Mouse (Mus musculus) ES-E14 (cell line): ENCODE data around the gene Clcnkb. TPM values are rescaled to one million over a fixed set of nuclear protein-coding genes. Genes with fewer than 3 reads are reported as not detected.
A peak's percentile ranks its signal among the peaks of the same experiment; 100 is the strongest.

Experiments used
- DNase-seq: peaks from one replicate; pipeline ENCODE4 v3.0.0-alpha.2; 2013; ENCODE audit warnings: low read depth, low spot score
- H3K27ac ChIP-seq: 2 replicates; pipeline ENCODE4 v1.5.1; 2012; ENCODE audit warnings: low read depth, mild to moderate bottlenecking, low read length, moderate library complexity, mixed read lengths; ENCODE audit not compliant: poor library complexity, insufficient read depth, severe bottlenecking
- H3K36me3 ChIP-seq: 2 replicates; pipeline ENCODE4 v1.6.1; 2012; ENCODE audit warnings: mild to moderate bottlenecking, low read length, moderate library complexity, mixed read lengths; ENCODE audit not compliant: control insufficient read depth, poor library complexity, insufficient read depth, severe bottlenecking
- H3K4me1 ChIP-seq, 2 experiments: fragments of 150-350 bp in 1 of 2; sonication (generic) in 1 of 2; 2 replicates each; pipeline ENCODE4 v1.6.1; 2012; ENCODE audit warnings: low read length in 2 of 2, mild to moderate bottlenecking in 1 of 2, mixed read lengths in 1 of 2; ENCODE audit not compliant: control insufficient read depth in 2 of 2, insufficient read depth in 2 of 2, poor library complexity in 1 of 2
- H3K4me3 ChIP-seq, 2 experiments: fragments of 150-350 bp in 1 of 2; sonication (generic) in 1 of 2; 2 replicates each; pipeline ENCODE4 v1.5.1; 2012; ENCODE audit warnings: low read length in 2 of 2, low read depth in 1 of 2, mild to moderate bottlenecking in 1 of 2, mixed read lengths in 1 of 2; ENCODE audit not compliant: insufficient read depth in 1 of 2, poor library complexity in 1 of 2, severe bottlenecking in 1 of 2
- H3K9ac ChIP-seq: 2 replicates; pipeline ENCODE4 v1.6.1; 2012; ENCODE audit warnings: low read depth, mild to moderate bottlenecking, low read length, mixed read lengths; ENCODE audit not compliant: poor library complexity, insufficient read depth, severe bottlenecking
- H3K9me3 ChIP-seq: fragments of 150-350 bp; sonication (generic); 2 replicates; pipeline ENCODE4 v1.6.1; 2012; ENCODE audit warnings: low read depth, mild to moderate bottlenecking, low read length; ENCODE audit not compliant: control insufficient read depth, insufficient read depth
- CHD2 ChIP-seq: IDR thresholded peaks from 2 replicates; pipeline ENCODE4 v1.6.1; 2014; ENCODE audit warnings: mild to moderate bottlenecking, low read depth, low read length, inconsistent platforms
- HCFC1 ChIP-seq: IDR thresholded peaks from 2 replicates; pipeline ENCODE4 v1.6.1; 2012; ENCODE audit warnings: low read length, inconsistent platforms, borderline replicate concordance; ENCODE audit not compliant: insufficient read depth
- MAFK ChIP-seq: IDR thresholded peaks from 2 replicates; pipeline ENCODE4 v1.6.1; 2014; ENCODE audit warnings: mild to moderate bottlenecking, low read depth, low read length, inconsistent platforms; ENCODE audit not compliant: insufficient read depth
- ZC3H11A ChIP-seq: IDR thresholded peaks from 2 replicates; pipeline ENCODE4 v1.6.1; 2012; ENCODE audit warnings: low read depth, mild to moderate bottlenecking, inconsistent platforms, low read length, borderline replicate concordance
- ZNF384 ChIP-seq: IDR thresholded peaks from 2 replicates; pipeline ENCODE4 v1.6.1; 2012; ENCODE audit warnings: low read depth, low read length, inconsistent platforms
- in situ Hi-C, 2 experiments: fragments of 600-800 bp; cut with MboI; formaldehyde crosslinking; loops; one replicate each; pipeline ENCODE4 v1.15.1; 2025; ENCODE audit warnings: low sequenced_read_pairs in 2 of 2, inconsistent platforms in 1 of 2; ENCODE audit not compliant: unreplicated experiment in 2 of 2
- total RNA-seq: library from RNA; depleted of rRNA; stranded (reverse); fragments of 300-350 nt; gene quantifications from 2 replicates; pipeline ENCODE4 v1.2.3, GENCODE M21; 2012

Gene Clcnkb
- total RNA-seq, 1 experiment: 1.6 TPM

GRCm38 (mm10) chr4:141419398-141420191 is 3.8 kb upstream of the Clcnkb start:
- in situ Hi-C loops: no loop called here
- Histone ChIP-seq H3K4me1 (peaks cover 0 to 15% of the 10 kb centered on the region in 2 experiments; a peak in 2 of 4 replicates), H3K9ac (no peak overlapping the region), H3K36me3 (no peaks in the 10 kb centered on the region), H3K27ac (no peak overlapping the region), H3K4me3 (no peak overlapping the region), H3K9me3 (no peaks in the 10 kb centered on the region)
- TF ChIP-seq CHD2: no peak
- TF ChIP-seq ZC3H11A: no peak
- no peak for TF ChIP-seq HCFC1
- no peak for TF ChIP-seq ZNF384
- no peak for DNase-seq

- DNase-seq: no peak
- TF ChIP-seq ZC3H11A: no peak; the same call in 1 of the 2 replicates
- no peak for TF ChIP-seq CHD2
- TF ChIP-seq ZNF384: no peak
- no peak for TF ChIP-seq MAFK
- TF ChIP-seq HCFC1: no peak
- H3K36me3 ChIP-seq: no peaks in the 10 kb centered on the region
- H3K27ac ChIP-seq: no peak overlapping the region
- H3K9ac ChIP-seq: no peak overlapping the region
- H3K9me3 ChIP-seq: no peaks in the 10 kb centered on the region
- in situ Hi-C loops: no loop called here
- H3K4me3 ChIP-seq: 0 out of 4 replicates have a peak overlapping the region, but pooled peaks of 1 of the 2 experiments have one; percentile 34
- peaks cover 0 to 2% of the 10 kb centered on the region in 2 experiments; a peak in 1 of 4 replicates for H3K4me1 ChIP-seq
Measured at GRCm38 (mm10) chr4:141411430-141411992, 4.3 kb downstream of the Clcnkb start.

GRCm38 (mm10) chr4:141408577-141408976 is 7.2 kb downstream of the Clcnkb start:
- no peak for DNase-seq
- no peak overlapping the region for H3K9ac ChIP-seq
- H3K4me3 ChIP-seq: no peak overlapping the region
- H3K4me1 ChIP-seq: peaks cover 0 to 4% of the 10 kb centered on the region in 2 experiments; a peak in 1 of 4 replicates
- in situ Hi-C loops: loop anchor here in 1 of 2 experiments (5.0 kb wide), 1 partner anchor 184 kb away; no protein-coding TSS in a partner anchor
- H3K36me3 ChIP-seq: no peaks in the 10 kb centered on the region
- no peak for TF ChIP-seq CHD2
- TF ChIP-seq ZNF384: no peak
- no peak for TF ChIP-seq ZC3H11A
- TF ChIP-seq MAFK: no peak
- no peak for TF ChIP-seq HCFC1
- H3K9me3 ChIP-seq: no peaks in the 10 kb centered on the region
- H3K27ac ChIP-seq: no peak overlapping the region

GRCm38 (mm10) chr4:141406516-141407299 is 9.1 kb downstream of the Clcnkb start:
- Histone ChIP-seq H3K4me3 (no peak overlapping the region), H3K9ac (no peak overlapping the region), H3K27ac (no peak overlapping the region), H3K9me3 (no peaks in the 10 kb centered on the region), H3K4me1 (peaks cover 0 to 4% of the 10 kb centered on the region in 2 experiments; a peak in 1 of 4 replicates), H3K36me3 (no peaks in the 10 kb centered on the region)
- TF ChIP-seq HCFC1: no peak
- TF ChIP-seq ZNF384: no peak
- TF ChIP-seq CHD2: no peak
- no peak for TF ChIP-seq MAFK
- TF ChIP-seq ZC3H11A: no peak; the same call in 1 of the 2 replicates
- no peak for DNase-seq
- in situ Hi-C loops: loop anchor here in 1 of 2 experiments (5.0 kb wide), 1 partner anchor 186 kb away; no protein-coding TSS in a partner anchor
